Comparison of ENCODE assay signal across 7 mouse cellular contexts in genomic region chr7:135716968-135717557, GRCm38 (mm10). TPM values are rescaled to one million over a fixed set of nuclear protein-coding genes. Genes with fewer than 3 reads are reported as not detected.
A peak's percentile ranks its signal among the peaks of the same experiment; 100 is the strongest.
DNase-seq lines count a peak whose midpoint lies in the region; ATAC-seq lines count a peak whose summit lies in the region.

No protein-coding gene starts in this region.

- H3K36me3 ChIP-seq in neural tube, embryonic 11.5 days (ENCODE audit: control insufficient read depth, insufficient read depth, low read length), result no peaks in the 10 kb centered on the region
- H3K36me3 ChIP-seq in forebrain, embryonic 12.5 days (replicated peaks), result no peaks in the 10 kb centered on the region
- peaks cover 26% of the 10 kb centered on the region for H3K36me3 ChIP-seq in liver, embryonic 12.5 days

- H3K9ac ChIP-seq in neural tube, embryonic 11.5 days (ENCODE audit: low read length), result no peak overlapping the region
- H3K9ac ChIP-seq in forebrain, embryonic 12.5 days, result no peak overlapping the region
- H3K9ac ChIP-seq in liver, embryonic 12.5 days, result peak overlapping the region; percentile 65

- no peak overlapping the region for H3K27ac ChIP-seq in neural tube, embryonic 11.5 days (ENCODE audit: low read depth, low read length)
- no peak overlapping the region for H3K27ac ChIP-seq in forebrain, embryonic 12.5 days
- peak overlapping the region; percentile 82 for H3K27ac ChIP-seq in liver, embryonic 12.5 days

- 71% methylated on average over 7 of the region's 7 CpGs for WGBS in neural tube, embryonic 11.5 days
- WGBS in forebrain, embryonic 12.5 days, result 71% methylated on average over 7 of the region's 7 CpGs
- WGBS in liver, embryonic 12.5 days (ENCODE audit: insufficient replicate concordance), result 56% methylated on average over 7 of the region's 7 CpGs

- H3K4me1 ChIP-seq in neural tube, embryonic 11.5 days (ENCODE audit: control insufficient read depth, insufficient read depth, low read length), result peaks cover 7% of the 10 kb centered on the region
- peaks cover 31% of the 10 kb centered on the region for H3K4me1 ChIP-seq in forebrain, embryonic 12.5 days
- peaks cover 71% of the 10 kb centered on the region for H3K4me1 ChIP-seq in liver, embryonic 12.5 days

- no peaks in the 10 kb centered on the region for H3K9me3 ChIP-seq in neural tube, embryonic 11.5 days (ENCODE audit: control insufficient read depth, low read length)
- H3K9me3 ChIP-seq in forebrain, embryonic 12.5 days, result no peaks in the 10 kb centered on the region
- H3K9me3 ChIP-seq in liver, embryonic 12.5 days (replicated peaks), result no peaks in the 10 kb centered on the region

- H3K4me3 ChIP-seq in neural tube, embryonic 11.5 days (ENCODE audit: low read depth, low read length), result peak overlapping the region; percentile 89
- peak overlapping the region; percentile 89 for H3K4me3 ChIP-seq in forebrain, embryonic 12.5 days (replicated peaks)
- peak overlapping the region; percentile 78 for H3K4me3 ChIP-seq in liver, embryonic 12.5 days

- DNase-seq in neural tube, embryonic 11.5 days (ENCODE audit: low spot score), result no peak
- DNase-seq in neural tube, embryonic 10.5 days (ENCODE audit: extremely low spot score, low spot score), result no peak
- DNase-seq in thymus, postnatal 25 days, result peak; percentile 37
- DNase-seq in frontal cortex, postnatal 36 days (ENCODE audit: low spot score in 2 of 2), result no peak
- DNase-seq in layer of hippocampus, adult 9-10 months (ENCODE audit: low spot score), result no peak

- no peaks in the 10 kb centered on the region for H3K27me3 ChIP-seq in neural tube, embryonic 11.5 days (ENCODE audit: control insufficient read depth, insufficient read depth, low read length)
- no peaks in the 10 kb centered on the region for H3K27me3 ChIP-seq in forebrain, embryonic 12.5 days
- no peaks in the 10 kb centered on the region for H3K27me3 ChIP-seq in liver, embryonic 12.5 days (replicated peaks)

- no peak for ATAC-seq in neural tube, embryonic 11.5 days (ENCODE audit: insufficient read depth, low FRiP score, low TSS enrichment)
- no peak for ATAC-seq in forebrain, embryonic 12.5 days (ENCODE audit: low FRiP score)
- ATAC-seq in liver, embryonic 12.5 days, result no peak

- peak overlapping the region; percentile 73 for H3K4me2 ChIP-seq in neural tube, embryonic 11.5 days (ENCODE audit: low read depth)
- H3K4me2 ChIP-seq in forebrain, embryonic 12.5 days, result peak overlapping the region; percentile 70
- H3K4me2 ChIP-seq in liver, embryonic 12.5 days, result peak overlapping the region; percentile 73

RNA-seq across cellular contexts. Expression of gene Mki67, which starts 0.9 kb away (rescaled TPM):
- 50.8 and 52.1 TPM in 2 replicates for polyA plus RNA-seq in neural tube, embryonic 11.5 days (2014; fragmentation: Nextera tagmentation; extraction: Ambion mirVana)
- polyA plus RNA-seq in forebrain, embryonic 12.5 days (2016; fragmentation: Nextera tagmentation; extraction: Ambion mirVana), result 63.2 and 67.6 TPM in 2 replicates
- 108 and 118 TPM in 2 replicates for polyA plus RNA-seq in liver, embryonic 12.5 days (2016; fragmentation: Nextera tagmentation; extraction: Ambion mirVana)
